Mouse (Mus musculus) MEL (cell line): ENCODE data around the gene Diaph2.

Experiments
- BHLHE40 ChIP-seq: IDR thresholded peaks from 2 replicates; pipeline ENCODE4 v1.6.1; 2012; ENCODE audit warnings: low read depth, mild to moderate bottlenecking, inconsistent platforms, low read length, improper control_type of control experiment, borderline replicate concordance
- CHD2 ChIP-seq: IDR thresholded peaks from 2 replicates; pipeline ENCODE4 v1.6.1; 2011; ENCODE audit warnings: low read length, improper control_type of control experiment
- CTCF ChIP-seq, 3 experiments: IDR thresholded peaks in 2 of 3; conservative IDR thresholded peaks in 1 of 3; 2 replicates each; pipeline ENCODE4 v1.5.1; 2011 to 2012; ENCODE audit warnings: low read length in 3 of 3, low read depth in 2 of 3, mild to moderate bottlenecking in 2 of 3, improper control_type of control experiment in 1 of 3, inconsistent platforms in 1 of 3, mixed read lengths in 1 of 3, moderate library complexity in 1 of 3; ENCODE audit not compliant: control insufficient read depth in 1 of 3, insufficient read depth in 1 of 3, poor library complexity in 1 of 3, severe bottlenecking in 1 of 3
- ELF1 ChIP-seq: IDR thresholded peaks from 2 replicates; pipeline ENCODE4 v1.6.1; 2014; ENCODE audit warnings: low read depth, mild to moderate bottlenecking, inconsistent platforms, low read length, improper control_type of control experiment, moderate library complexity
- GABPA ChIP-seq: IDR thresholded peaks from 2 replicates; pipeline ENCODE4 v1.6.1; 2012; ENCODE audit warnings: low read depth, mild to moderate bottlenecking, inconsistent platforms, low read length, improper control_type of control experiment, moderate library complexity
- TBP ChIP-seq: IDR thresholded peaks from 2 replicates; pipeline ENCODE4 v1.8.0; 2011; ENCODE audit warnings: low read depth, low read length, improper control_type of control experiment
- UBTF ChIP-seq: IDR thresholded peaks from 2 replicates; pipeline ENCODE4 v1.6.1; 2012; ENCODE audit warnings: low read depth, mild to moderate bottlenecking, inconsistent platforms, low read length, improper control_type of control experiment, moderate library complexity, borderline replicate concordance; ENCODE audit not compliant: insufficient read depth
- USF1 ChIP-seq: IDR thresholded peaks from 2 replicates; pipeline ENCODE4 v1.6.1; 2014; ENCODE audit warnings: low read depth, mild to moderate bottlenecking, inconsistent platforms, low read length, improper control_type of control experiment, moderate library complexity

GRCm38 (mm10) chrX:129770625-129771024, 21.1 kb downstream of the Diaph2 start:
- TF ChIP-seq CTCF (IDR thresholded peaks at IDR 0.05 in 2 of 3, conservative IDR thresholded peaks at IDR 0.05 in 1 of 3; ENCODE audit: control insufficient read depth in 1 of 3, insufficient read depth in 1 of 3, low read depth in 2 of 3, low read length in 3 of 3, poor library complexity in 1 of 3, severe bottlenecking in 1 of 3) (no peak), GABPA (no peak), TBP (no peak), ELF1 (no peak), UBTF (no peak), BHLHE40 (no peak), CHD2 (no peak), USF1 (no peak)
